Mouse (Mus musculus) thymus, postnatal 4 days (tissue): ENCODE data around the gene Rnf182.

Source experiments
- DNase-seq: peaks from one replicate; pipeline ENCODE4 v3.0.0; 2021

Rnf182 gene

GRCm38 (mm10) chr13:43704533-43705116, 89.1 kb downstream of the Rnf182 start:
- DNase-seq = no peak

- DNase-seq = no peak
Observed at GRCm38 (mm10) chr13:43706387-43706786, 90.9 kb downstream of the Rnf182 start.

DNA sequence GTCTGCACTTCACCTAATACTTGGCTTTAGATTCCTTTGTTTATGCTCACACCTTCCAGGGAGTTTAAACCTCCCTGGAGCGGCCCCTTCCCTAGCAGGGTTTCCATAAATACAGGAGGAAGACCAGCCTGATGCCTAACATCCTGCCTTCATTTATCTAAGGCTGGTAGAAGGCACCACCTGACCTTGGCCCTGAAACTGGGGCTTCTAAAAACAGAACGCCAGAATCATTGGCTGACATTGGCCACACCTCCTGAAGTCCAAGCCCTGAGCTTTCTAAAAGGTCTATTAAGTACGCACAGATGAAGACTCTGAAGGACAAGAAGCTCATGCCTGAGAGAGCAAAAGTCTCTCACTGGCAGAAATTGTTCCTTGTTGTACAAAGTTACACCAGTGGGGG, 94.0 kb downstream of the Rnf182 start:
- no peak for DNase-seq

- DNase-seq = no peak
Observed at GRCm38 (mm10) chr13:43711708-43712314, 96.3 kb downstream of the Rnf182 start.

- DNase-seq = no peak
Observed at GRCm38 (mm10) chr13:43714741-43715140, 99.2 kb downstream of the Rnf182 start.

GRCm38 (mm10) chr13:43715466-43715865, 100.0 kb downstream of the Rnf182 start:
- DNase-seq = no peak

DNA sequence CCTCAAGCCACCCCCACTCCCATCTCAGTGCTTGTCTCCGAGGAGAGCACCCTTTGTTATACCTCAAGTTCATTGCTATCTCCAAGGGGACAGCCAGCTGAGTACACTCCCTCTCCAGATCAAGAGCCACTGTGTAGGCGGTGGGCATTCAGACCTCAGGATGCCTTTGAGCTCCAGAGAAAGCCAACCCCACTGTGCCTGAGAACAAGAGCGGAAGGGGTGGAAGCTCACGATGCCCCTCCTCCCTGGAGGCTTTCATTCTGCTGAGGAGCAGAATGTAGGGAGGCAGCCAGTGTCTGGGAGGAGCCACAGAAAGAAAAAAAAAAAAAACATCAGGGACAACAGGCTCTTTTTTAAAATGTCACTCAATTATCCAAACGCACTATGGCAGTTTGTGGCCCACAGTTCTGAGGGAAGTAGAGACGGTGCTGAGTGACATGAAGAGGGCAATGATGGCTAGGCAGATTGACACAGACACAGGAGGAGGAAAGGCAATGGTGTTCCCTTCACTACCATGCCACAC, 101.1 kb downstream of the Rnf182 start:
- no peak for DNase-seq

DNA sequence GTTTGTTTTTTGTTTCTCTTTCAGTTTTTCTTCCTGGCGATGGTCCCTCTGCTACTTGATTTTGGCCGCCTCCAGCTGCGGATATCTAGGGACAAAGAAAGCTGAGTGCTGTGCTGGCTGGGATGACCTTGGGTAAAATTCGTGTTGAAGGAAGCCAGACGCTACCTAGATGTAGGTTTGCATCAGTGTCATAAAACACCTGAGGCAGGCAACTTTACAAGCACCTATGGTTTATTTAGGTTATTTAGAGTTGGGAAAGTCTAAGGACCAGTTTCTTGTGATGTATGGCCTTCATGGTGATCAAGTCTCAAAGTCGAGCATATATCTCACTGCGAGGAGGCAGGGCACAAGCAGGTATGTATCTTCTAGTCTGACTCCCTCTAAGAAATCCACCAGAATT, 102.7 kb downstream of the Rnf182 start:
- DNase-seq = no peak

- DNase-seq = no peak
Observed at GRCm38 (mm10) chr13:43720496-43720895, 105.0 kb downstream of the Rnf182 start.
